Mouse (Mus musculus) left cerebral cortex, postnatal 10 days (tissue): ENCODE results near the gene Ano2. TPM values are rescaled to one million over a fixed set of nuclear protein-coding genes. Genes with fewer than 3 reads are reported as not detected.
A peak's percentile ranks its signal among the peaks of the same experiment; 100 is the strongest.

Experiments used
- DNase-seq, 2 experiments: peaks; one replicate each; pipeline ENCODE4 v3.0.0; 2021 to 2022; ENCODE audit warnings: low spot score in 2 of 2, mixed read lengths in 1 of 2; ENCODE audit errors: extremely low spot score in 1 of 2
- intact Hi-C: fragments of 180-260 bp; cut with DNase I; formaldehyde crosslinking; loops from one replicate; pipeline ENCODE4 v1.15.1; 2025
- total RNA-seq, 2 experiments: library from RNA; stranded (reverse); gene quantifications; 2 replicates each; pipeline ENCODE4 v1.2.3; 2021

Gene Ano2
- total RNA-seq, 2 experiments from 2014 or later, result 2.0 to 2.9 TPM

DNA sequence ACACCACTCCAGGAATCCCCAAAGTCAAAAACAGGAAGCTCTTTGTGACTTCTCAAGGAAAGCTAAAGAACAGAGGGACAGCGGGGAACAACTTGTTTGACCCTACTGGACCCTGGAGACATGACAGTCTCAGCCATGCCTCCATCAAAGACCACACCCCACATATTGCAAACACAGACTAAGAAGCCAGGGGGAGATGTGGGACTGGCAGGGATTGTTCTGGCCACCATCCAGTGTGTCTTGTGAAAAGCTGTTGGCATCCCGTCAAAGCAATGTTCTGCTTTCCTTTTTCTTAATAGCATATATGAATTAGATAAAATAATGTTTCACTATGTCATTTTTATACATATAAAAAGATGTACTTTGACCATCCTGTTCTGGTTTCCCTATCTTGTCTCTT is 326.8 kb downstream of the Ano2 start:
- intact Hi-C loops, result no loop called here

DNA sequence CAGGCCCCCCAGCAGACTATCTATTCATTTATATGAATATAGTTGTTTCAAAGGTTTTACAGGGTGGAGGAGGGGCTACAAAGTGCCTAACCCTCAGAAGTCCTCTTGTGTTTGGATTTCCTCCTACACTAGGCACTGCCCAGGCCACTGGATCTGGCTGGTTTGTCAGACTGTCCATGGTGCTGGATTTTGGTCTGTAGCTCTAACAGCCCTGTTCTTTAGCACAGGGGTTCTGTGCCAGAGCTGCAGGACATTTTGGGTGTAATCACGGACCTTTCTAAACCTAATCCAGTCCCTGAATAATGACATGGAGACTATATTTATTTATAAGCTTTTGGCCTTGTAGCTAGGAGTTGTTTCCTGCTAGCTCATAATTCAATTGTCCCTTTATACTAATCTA is 328.2 kb downstream of the Ano2 start:
- no peak for DNase-seq
- intact Hi-C loops, result no loop called here

More for the DNA sequence above, 326.8 kb downstream of the Ano2 start:
- DNase-seq, result no peak

DNA sequence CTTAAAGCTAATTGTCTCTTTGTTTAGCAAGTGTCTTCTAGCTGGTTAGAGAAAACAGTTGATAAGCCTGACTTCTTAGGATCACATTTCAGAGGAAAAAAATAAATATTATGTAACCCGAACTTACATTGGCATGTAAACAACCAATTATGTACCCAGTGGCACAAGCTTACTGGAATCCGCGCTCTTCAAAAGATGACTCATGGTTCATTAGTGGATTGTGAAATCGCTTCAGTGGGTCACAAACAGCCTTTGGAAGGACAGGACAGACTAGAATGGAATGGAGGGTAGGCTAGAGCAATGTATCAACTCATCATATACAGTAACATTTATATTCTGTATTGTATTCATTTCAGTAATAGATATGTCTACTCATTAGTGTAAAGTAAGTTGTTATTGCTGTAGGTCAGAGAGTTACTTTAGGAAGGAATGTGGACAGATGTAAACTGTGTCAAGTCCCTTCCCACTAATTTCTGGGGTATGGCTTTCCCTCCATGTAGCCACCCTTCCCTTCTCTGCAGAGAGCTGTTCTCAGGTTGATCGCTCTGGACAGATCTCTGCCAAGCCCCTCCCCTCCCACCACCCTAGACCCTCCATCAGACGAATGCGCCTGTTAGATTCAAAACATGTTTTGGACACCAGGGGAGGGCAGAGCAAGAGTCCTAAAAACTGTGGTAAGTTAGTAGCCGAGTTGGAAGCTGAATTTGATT is 343.6 kb downstream of the Ano2 start:
- DNase-seq, result no peak
- intact Hi-C loops, result no loop called here

DNA sequence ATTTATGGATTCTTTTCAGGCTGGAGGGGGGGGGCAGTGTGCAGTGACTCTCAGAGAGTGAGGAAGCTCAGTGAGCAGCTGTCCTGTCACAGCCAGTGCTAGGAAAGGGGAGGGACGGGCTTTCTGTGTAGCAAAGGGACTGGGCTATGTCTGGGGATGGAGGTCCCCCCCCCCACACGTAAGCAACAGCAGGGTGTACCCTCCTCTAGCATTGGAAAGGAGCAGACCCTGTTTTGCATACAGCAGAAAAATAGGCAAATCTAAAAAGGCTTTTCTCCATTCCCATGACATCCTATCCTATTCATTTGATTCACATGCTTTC is 344.1 kb downstream of the Ano2 start:
- DNase-seq, result no peak
- intact Hi-C loops, result no loop called here

DNA sequence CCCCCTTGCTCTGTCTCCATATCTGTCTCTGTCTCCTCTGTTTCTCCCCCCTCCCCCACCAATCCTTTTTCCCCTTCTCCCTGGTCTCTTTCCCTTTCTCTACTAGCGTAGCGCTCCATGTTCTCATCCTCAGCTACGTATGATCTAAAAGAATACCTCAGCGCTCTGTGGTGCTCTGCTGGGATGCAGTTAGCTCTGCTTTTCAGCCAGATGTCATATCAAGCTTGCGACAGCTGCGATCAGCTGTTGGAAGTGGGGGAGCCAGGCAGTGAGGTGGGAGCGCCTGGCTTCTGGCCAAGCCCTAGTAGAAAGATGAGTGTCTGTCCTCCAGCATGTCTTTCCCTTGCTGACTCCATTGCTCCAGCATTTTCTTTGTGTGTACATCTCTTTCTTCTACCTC is 344.5 kb downstream of the Ano2 start:
- DNase-seq, result peak; percentile 4 to 37
- intact Hi-C loops, result no loop called here

DNA sequence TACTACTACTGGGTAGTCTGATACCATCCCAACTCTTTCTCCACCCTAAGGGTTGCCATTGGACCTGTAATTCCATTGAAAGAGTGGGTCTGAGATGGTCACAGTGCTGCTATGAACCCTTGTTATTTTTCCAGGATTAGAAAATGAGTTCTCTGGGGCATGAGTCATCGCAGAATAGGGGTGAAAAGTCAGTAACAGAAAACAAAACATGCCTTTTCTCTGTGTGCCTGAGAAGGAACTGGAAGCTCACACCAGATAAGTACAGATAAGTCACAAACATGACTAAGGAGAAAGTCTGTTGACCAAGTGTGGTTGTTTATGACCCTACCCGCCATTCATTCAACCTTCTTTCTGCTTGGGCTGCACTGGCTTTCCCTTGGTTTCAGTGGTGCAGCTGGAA is 345.4 kb downstream of the Ano2 start:
- no peak for DNase-seq
- intact Hi-C loops, result no loop called here

DNA sequence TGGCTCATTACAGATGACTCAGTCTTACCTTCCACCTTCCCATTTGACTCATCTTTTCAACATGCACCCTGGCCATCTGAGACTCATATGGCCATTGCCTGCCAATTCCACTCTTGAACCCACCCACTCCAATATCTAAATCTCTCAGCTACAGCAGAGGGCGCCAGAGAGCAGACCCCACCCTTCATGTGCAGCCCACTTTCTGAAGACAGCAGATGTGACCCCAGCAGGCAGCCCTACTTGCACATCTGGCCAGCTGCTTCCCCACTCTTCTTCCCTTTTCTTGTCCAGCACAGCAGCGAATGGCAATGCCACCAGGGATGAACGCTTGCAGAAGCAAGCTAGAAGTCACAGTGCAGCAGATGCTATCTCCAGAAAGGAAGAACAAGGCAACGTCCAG is 355.7 kb downstream of the Ano2 start:
- peak in 1 of 2 experiments; percentile 30 for DNase-seq
- intact Hi-C loops, result no loop called here

DNA sequence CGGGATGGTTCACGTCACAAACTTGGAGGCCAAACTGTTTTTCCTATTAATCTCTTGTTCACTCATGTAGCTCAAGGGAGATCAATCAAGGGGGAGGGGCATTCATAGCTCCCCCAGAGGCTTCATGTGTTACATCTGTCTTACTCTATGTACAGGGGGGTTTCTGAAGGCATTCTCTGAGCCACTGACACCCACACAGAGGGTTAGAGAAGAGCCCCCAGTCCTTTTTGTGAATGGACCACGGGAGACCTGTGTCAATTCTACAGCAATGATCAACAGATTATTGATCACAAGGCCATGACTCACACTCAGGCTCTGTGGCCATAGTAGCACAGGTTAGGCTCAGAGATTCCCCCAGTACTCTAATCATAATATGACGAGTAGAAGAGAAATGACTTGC is 358.0 kb downstream of the Ano2 start:
- intact Hi-C loops, result no loop called here

DNA sequence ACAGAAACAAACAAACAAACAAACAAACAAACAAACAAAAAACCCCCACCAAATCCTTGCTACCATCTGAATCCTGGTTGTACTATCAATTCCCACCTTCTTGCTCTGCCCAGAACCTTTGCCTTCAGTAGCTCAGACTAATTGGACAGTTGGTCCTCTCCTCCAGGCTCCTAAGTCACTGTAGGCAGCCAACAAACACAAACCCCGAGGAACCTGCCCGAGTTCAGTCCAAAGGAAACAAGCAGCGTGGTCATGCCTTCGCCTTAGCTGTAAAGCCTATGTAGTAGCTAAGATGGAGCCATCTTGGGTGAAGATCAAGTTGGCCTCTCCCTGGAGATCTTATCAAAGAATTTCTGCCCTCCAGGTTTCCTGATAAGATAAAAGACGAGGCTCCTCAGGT is 362.9 kb downstream of the Ano2 start:
- no peak for DNase-seq
- intact Hi-C loops, result no loop called here

More for the DNA sequence above, 358.0 kb downstream of the Ano2 start:
- DNase-seq, result no peak

DNA sequence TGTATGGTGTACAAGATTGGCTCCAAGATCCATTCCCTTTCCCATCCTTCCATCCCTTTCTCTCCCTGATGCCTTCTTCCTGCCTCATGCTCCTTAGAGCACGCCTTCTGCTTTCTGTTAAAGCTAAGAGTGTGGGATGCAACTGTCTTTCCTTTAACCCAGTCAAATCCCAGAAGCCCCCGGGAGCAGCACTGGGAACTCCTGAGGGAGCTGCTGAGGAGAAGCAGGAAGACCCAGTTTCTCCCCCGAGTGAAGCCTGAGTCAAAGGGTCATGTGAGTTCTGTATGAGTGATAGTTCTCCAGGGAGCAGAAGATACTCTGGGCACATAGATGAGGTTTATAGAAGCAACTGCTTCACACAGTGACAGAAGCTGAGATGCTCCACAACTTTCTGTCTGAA is 367.5 kb downstream of the Ano2 start:
- intact Hi-C loops, result no loop called here

DNA sequence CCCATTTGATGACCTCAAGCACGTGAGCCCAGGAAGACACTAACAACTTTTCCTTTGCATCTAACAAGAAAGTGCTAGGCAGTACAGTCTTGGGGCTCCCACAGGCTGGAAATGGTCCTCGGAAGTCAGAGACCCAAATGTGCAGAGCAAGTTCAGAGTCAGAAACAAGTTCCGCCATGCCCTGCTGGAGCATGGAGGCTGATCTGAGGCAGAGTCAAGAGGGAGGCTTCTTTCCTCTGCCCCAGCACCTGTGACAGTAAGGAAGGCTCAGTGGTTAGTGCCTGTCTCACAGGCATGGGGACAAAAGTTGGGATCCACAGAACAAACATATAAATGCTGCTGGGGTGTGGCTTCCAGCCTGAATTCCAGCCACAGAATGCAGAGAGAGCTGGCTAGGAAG is 390.3 kb downstream of the Ano2 start:
- no peak for DNase-seq
- intact Hi-C loops, result no loop called here

More for the DNA sequence above, 367.5 kb downstream of the Ano2 start:
- no peak for DNase-seq

DNA sequence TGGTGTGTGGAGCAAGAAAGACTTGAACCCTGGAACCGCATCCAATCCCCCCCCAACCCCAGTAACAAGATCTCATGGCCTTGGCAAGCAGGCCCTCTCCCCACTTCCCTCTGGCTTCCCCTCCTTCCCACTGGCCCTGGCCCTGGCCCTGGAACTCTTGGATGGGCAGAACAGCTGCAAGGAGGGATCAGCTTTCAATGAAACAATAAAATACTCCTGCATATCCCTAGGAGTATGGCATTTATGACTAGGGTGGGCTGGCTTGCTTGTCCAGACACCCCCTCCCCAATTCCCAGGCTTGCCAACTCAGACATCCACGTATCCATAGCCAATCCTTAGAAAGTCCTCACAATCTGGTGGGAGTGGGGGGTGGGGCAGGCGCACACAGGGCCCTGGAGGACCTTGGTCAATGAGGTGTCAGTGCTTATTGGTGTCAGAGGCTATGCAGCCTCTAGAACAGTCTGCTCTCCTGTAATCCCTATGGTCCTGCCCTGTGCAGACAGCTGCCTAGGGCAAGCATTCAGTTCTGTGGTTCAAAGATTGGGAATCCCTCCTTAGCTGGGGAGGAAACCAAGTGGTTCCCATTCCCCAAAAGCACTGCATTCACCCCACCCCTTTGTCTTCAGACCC is 396.2 kb downstream of the Ano2 start:
- DNase-seq, result no peak
- intact Hi-C loops, result no loop called here

DNA sequence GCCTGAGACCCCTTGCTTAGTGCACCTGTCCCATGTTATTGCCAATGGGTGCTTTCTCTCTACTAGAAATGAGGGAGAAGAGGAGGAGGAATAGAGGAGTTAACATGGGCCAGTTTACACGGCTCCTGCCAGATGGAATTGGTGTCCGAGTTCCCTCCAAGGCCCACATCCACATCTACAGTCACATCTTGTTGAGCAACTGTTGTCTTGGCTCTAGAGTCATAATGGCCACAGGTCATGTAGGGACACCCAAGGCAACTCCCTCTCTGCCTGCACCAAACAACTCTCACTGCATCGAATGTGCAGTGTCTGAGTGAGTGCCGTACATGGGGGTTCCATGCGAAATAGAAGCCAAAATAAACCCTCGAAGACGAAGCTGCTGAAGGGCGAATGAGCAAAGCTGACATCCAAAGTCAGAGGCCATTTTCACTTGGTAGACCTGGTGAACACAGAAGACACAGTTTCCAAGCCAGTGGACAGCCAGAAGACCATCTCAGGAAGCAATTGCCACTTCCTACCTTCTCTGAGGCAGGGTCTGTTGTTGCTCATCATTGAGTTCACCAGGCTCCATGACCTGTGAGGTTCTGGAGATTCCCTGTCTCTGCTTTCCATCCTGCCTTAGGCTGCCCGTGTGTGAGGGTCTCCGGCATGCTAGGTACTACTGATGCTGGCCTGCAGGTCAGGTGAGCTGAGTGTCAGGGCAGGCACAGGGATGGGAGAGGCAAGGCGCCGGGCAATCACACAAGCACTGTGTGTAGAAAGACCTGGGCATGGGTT is 398.5 kb downstream of the Ano2 start:
- no peak for DNase-seq

More for the DNA sequence above, 398.5 kb downstream of the Ano2 start:
- intact Hi-C loops, result no loop called here

Other genes starting within 250 kb of the Ano2 start
- gene Cd9, start 195.6 kb upstream of the Ano2 start, total RNA-seq, result 10 to 100 TPM; 56.6 to 57.5 TPM
- 10 to 100 TPM; 23.4 to 28.2 TPM for gene Vwf, start 143.6 kb upstream of the Ano2 start, total RNA-seq